ENCODE assay signal across 22 mouse cellular contexts in genomic region chr4:127374645-127375044, GRCm38 (mm10). TPM values are rescaled to one million over a fixed set of nuclear protein-coding genes. Genes with fewer than 3 reads are reported as not detected.
DNase-seq lines count a peak whose midpoint lies in the region; ATAC-seq and TF ChIP-seq lines count a peak whose summit lies in the region.
"Had no signal": no experiment of that assay in that cellular context is flagged by ENCODE, and none has a peak within 500 bp of the region (broad histone marks: within the 10 kb centered on the region; RNA-seq: fewer than 3 reads in every experiment).

No protein-coding gene starts in this region.

- 85% methylated on average over 4 of the region's 4 CpGs for WGBS in hindbrain, postnatal 0 days
- 85% methylated on average over 4 of the region's 4 CpGs for WGBS in hindbrain, embryonic 10.5 days

- no peak overlapping the region for H3K9ac ChIP-seq in hindbrain, postnatal 0 days (replicated peaks; ENCODE audit: low read length)
- H3K9ac ChIP-seq: hindbrain, embryonic 13.5 days had no signal

- H3K4me3 ChIP-seq in hindbrain, postnatal 0 days (ENCODE audit: low read length), result no peak overlapping the region
- no peak overlapping the region for H3K4me3 ChIP-seq in hindbrain, embryonic 10.5 days
- no peak overlapping the region for H3K4me3 ChIP-seq in left cerebral cortex, adult 2 months
- H3K4me3 ChIP-seq: embryonic facial prominence, embryonic 10.5 days; gastrocnemius, adult 2 months; heart, embryonic 10.5 days; hindbrain, embryonic 13.5 days had no signal

- H3K9me3 ChIP-seq in hindbrain, postnatal 0 days (ENCODE audit: low read length), result no peaks in the 10 kb centered on the region
- no peaks in the 10 kb centered on the region for H3K9me3 ChIP-seq in hindbrain, embryonic 10.5 days
- H3K9me3 ChIP-seq: embryonic facial prominence, embryonic 10.5 days; heart, embryonic 10.5 days; hindbrain, embryonic 13.5 days had no signal

- no peak for ATAC-seq in hindbrain, postnatal 0 days
- no peak for ATAC-seq in Patski
- ATAC-seq: forebrain, embryonic 14.5 days had no signal

- TF ChIP-seq CTCF in hindbrain, postnatal 0 days (IDR thresholded peaks at IDR 0.05; ENCODE audit: low read depth), result peak; percentile 34
- TF ChIP-seq CTCF in left cerebral cortex, adult 2 months (IDR thresholded peaks at IDR 0.05), result peak; percentile 20
- TF ChIP-seq CTCF in Patski (IDR thresholded peaks at IDR 0.05), result peak; percentile 34

- H3K27ac ChIP-seq in hindbrain, postnatal 0 days, result no peak overlapping the region
- no peak overlapping the region for H3K27ac ChIP-seq in hindbrain, embryonic 10.5 days
- no peak overlapping the region for H3K27ac ChIP-seq in left cerebral cortex, adult 2 months
- H3K27ac ChIP-seq: embryonic facial prominence, embryonic 10.5 days; gastrocnemius, adult 2 months; hindbrain, embryonic 13.5 days had no signal

- CTCF ChIA-PET in Patski (lab: Charles Lee), result no interaction called here

- intact Hi-C loops in left cerebral cortex, adult 2 months (cut with DNase I), result no loop called here

- no peaks in the 10 kb centered on the region for H3K36me3 ChIP-seq in hindbrain, postnatal 0 days (ENCODE audit: insufficient read depth, low read length)
- H3K36me3 ChIP-seq in hindbrain, embryonic 10.5 days, result no peaks in the 10 kb centered on the region
- H3K36me3 ChIP-seq: embryonic facial prominence, embryonic 10.5 days; G1E; heart, embryonic 10.5 days; hindbrain, embryonic 13.5 days had no signal

- H3K27me3 ChIP-seq in hindbrain, postnatal 0 days (ENCODE audit: insufficient read depth, low read length), result no peaks in the 10 kb centered on the region
- H3K27me3 ChIP-seq in hindbrain, embryonic 10.5 days (ENCODE audit: insufficient read depth, poor library complexity, severe bottlenecking), result no peaks in the 10 kb centered on the region
- no peaks in the 10 kb centered on the region for H3K27me3 ChIP-seq in Patski

- in situ Hi-C loops in Patski (cut with MboI; ENCODE audit: low pct_unique_long_range_greater_than_20kb), result no loop called here

- POLR2A ChIA-PET in Patski (lab: Charles Lee), result no interaction called here

- 0 out of 2 replicates have a peak, but pooled peaks cover 7% of the 10 kb centered on the region for H3K4me1 ChIP-seq in hindbrain, postnatal 0 days (ENCODE audit: insufficient read depth, low read length)
- peaks cover 33% of the 10 kb centered on the region for H3K4me1 ChIP-seq in hindbrain, embryonic 10.5 days (replicated peaks)

- H3K4me2 ChIP-seq in hindbrain, postnatal 0 days (ENCODE audit: low read depth, low read length), result no peak overlapping the region
- H3K4me2 ChIP-seq: hindbrain, embryonic 13.5 days had no signal

- DNase-seq in hindbrain, postnatal 0 days (ENCODE audit: low spot score), result no peak
- no peak for DNase-seq in hindbrain, embryonic 10.5 days (ENCODE audit: low spot score)
- DNase-seq in left cerebral cortex, adult 2 months (ENCODE audit: extremely low spot score in 1 of 2, low spot score in 2 of 2), result no peak
- DNase-seq in left cerebral cortex, adult 8-10 months (ENCODE audit: low spot score in 2 of 2), result no peak
- no peak for DNase-seq in Patski (ENCODE audit: low read depth, low spot score)
- no peak for DNase-seq in lung, postnatal 10 days
- no peak for DNase-seq in layer of hippocampus, adult 18-20 months (ENCODE audit: low spot score in 2 of 2)
- DNase-seq: adrenal gland, adult 2 months; adrenal gland, postnatal 25 days; cerebellum, adult 18-20 months; cerebellum, adult 9-11 months; gastrocnemius, adult 2 months; gastrocnemius, postnatal 25 days; heart, postnatal 10 days; heart, postnatal 4 days had no signal

RNA-seq across cellular contexts. Expression of gene Gjb5, which starts 16.7 kb away (rescaled TPM):
- total RNA-seq in hindbrain, postnatal 0 days (2014; rRNA removed), result 0.40 and 0.73 TPM in 2 replicates
- 0.51 and 0.57 TPM in 2 replicates for polyA plus RNA-seq in hindbrain, postnatal 0 days (2015; fragmentation: Nextera tagmentation; extraction: Ambion mirVana)
- polyA plus RNA-seq in hindbrain, embryonic 10.5 days (2016; fragmentation: Nextera tagmentation; extraction: Ambion mirVana), result 0.85 and 2.1 TPM in 2 replicates
- under 1 TPM in 1 of 2 experiments, not detected in 1; 0.20 TPM for total RNA-seq in left cerebral cortex, adult 2 months (2021)
- not detected for total RNA-seq in left cerebral cortex, adult 8-10 months (2022)
- 0.04 TPM for polyA plus RNA-seq in Patski (2021)
- not detected for total RNA-seq in layer of hippocampus, adult 18-20 months (2021)
- total RNA-seq: adrenal gland, postnatal 25 days; gastrocnemius, adult 2 months; granulocyte monocyte progenitor cell, adult 5-6 weeks had no signal
- polyA plus RNA-seq: G1E had no signal

RNA-seq across cellular contexts. Expression of gene Gjb4, which starts 20.8 kb away (rescaled TPM):
- total RNA-seq in hindbrain, postnatal 0 days (2014; rRNA removed), result not detected in 2 replicates
- polyA plus RNA-seq in hindbrain, postnatal 0 days (2015; fragmentation: Nextera tagmentation; extraction: Ambion mirVana), result not detected in 2 replicates
- polyA plus RNA-seq in hindbrain, embryonic 10.5 days (2016; fragmentation: Nextera tagmentation; extraction: Ambion mirVana), result 0.15 and 0.21 TPM in 2 replicates
- total RNA-seq in left cerebral cortex, adult 2 months (2021), result not detected
- not detected for total RNA-seq in left cerebral cortex, adult 8-10 months (2022)
- 23.5 TPM for polyA plus RNA-seq in Patski (2021)
- not detected for total RNA-seq in layer of hippocampus, adult 18-20 months (2021)
- total RNA-seq: adrenal gland, adult 2 months; adrenal gland, postnatal 25 days; gastrocnemius, adult 2 months; gastrocnemius, postnatal 25 days; granulocyte monocyte progenitor cell, adult 5-6 weeks; heart, postnatal 10 days; heart, postnatal 4 days had no signal
- polyA plus RNA-seq: embryonic facial prominence, embryonic 10.5 days; forebrain, embryonic 14.5 days; G1E; heart, embryonic 10.5 days; heart, embryonic 14.5 days; hindbrain, embryonic 13.5 days had no signal

RNA-seq across cellular contexts. Expression of gene Gjb3, which starts 44.0 kb away (rescaled TPM):
- total RNA-seq in hindbrain, postnatal 0 days (2014; rRNA removed), result 0.21 and 0.83 TPM in 2 replicates
- polyA plus RNA-seq in hindbrain, postnatal 0 days (2015; fragmentation: Nextera tagmentation; extraction: Ambion mirVana), result 0.44 and 0.59 TPM in 2 replicates
- 2.2 and 6.2 TPM in 2 replicates for polyA plus RNA-seq in hindbrain, embryonic 10.5 days (2016; fragmentation: Nextera tagmentation; extraction: Ambion mirVana)
- total RNA-seq in left cerebral cortex, adult 2 months (2021), result under 1 TPM in 1 of 2 experiments, not detected in 1; 0.21 TPM
- not detected for total RNA-seq in left cerebral cortex, adult 8-10 months (2022)
- polyA plus RNA-seq in Patski (2021), result 0.05 TPM
- total RNA-seq in layer of hippocampus, adult 18-20 months (2021), result under 1 TPM; 0.18 to 0.25 TPM
- total RNA-seq: adrenal gland, postnatal 25 days; G1E; gastrocnemius, adult 2 months; gastrocnemius, postnatal 25 days had no signal
- polyA plus RNA-seq: adrenal gland, adult 2 months; forebrain, embryonic 14.5 days; G1E had no signal
